Mouse (Mus musculus) monocyte, adult 2 months (primary cell): ENCODE results near the gene Nr1h4.

Experiments used
- DNase-seq, 2 experiments: peaks; one replicate each; pipeline ENCODE4 v3.0.0; 2022; ENCODE audit warnings: low spot score in 2 of 2, low read depth in 1 of 2

Gene Nr1h4

GRCm38 (mm10) chr10:89435413-89435812 is 98.0 kb downstream of the Nr1h4 start:
- no peak for DNase-seq

- no peak for DNase-seq
Observed at GRCm38 (mm10) chr10:89434509-89435210, 98.7 kb downstream of the Nr1h4 start.

GRCm38 (mm10) chr10:89432743-89433142 is 100.6 kb downstream of the Nr1h4 start:
- DNase-seq = no peak

GRCm38 (mm10) chr10:89430751-89431150 is 102.6 kb downstream of the Nr1h4 start:
- no peak for DNase-seq

GRCm38 (mm10) chr10:89424800-89425393 is 108.5 kb downstream of the Nr1h4 start:
- DNase-seq = no peak

- DNase-seq = no peak
Observed at GRCm38 (mm10) chr10:89424217-89424616, 109.2 kb downstream of the Nr1h4 start.

GRCm38 (mm10) chr10:89423164-89423778 is 110.1 kb downstream of the Nr1h4 start:
- no peak for DNase-seq

- DNase-seq = no peak
Observed at GRCm38 (mm10) chr10:89422504-89423158, 110.8 kb downstream of the Nr1h4 start.

- no peak for DNase-seq
Observed at GRCm38 (mm10) chr10:89417966-89418365, 115.4 kb downstream of the Nr1h4 start.

GRCm38 (mm10) chr10:89415478-89415877 is 117.9 kb downstream of the Nr1h4 start:
- no peak for DNase-seq

- DNase-seq = no peak
Observed at GRCm38 (mm10) chr10:89407551-89407950, 125.8 kb downstream of the Nr1h4 start.

- DNase-seq = no peak
Observed at GRCm38 (mm10) chr10:89406733-89407484, 126.5 kb downstream of the Nr1h4 start.

GRCm38 (mm10) chr10:89404936-89405335 is 128.4 kb downstream of the Nr1h4 start:
- no peak for DNase-seq
